Mouse (Mus musculus) layer of hippocampus, postnatal 14 days (tissue): ENCODE results near the gene Cfap157. TPM values are rescaled to one million over a fixed set of nuclear protein-coding genes. Genes with fewer than 3 reads are reported as not detected.

Experiments used
- total RNA-seq, 2 experiments: library from RNA; stranded (reverse); gene quantifications; 2 replicates each; pipeline ENCODE4 v1.2.3; 2021

Gene Cfap157
- total RNA-seq, 2 experiments from 2014 or later = 0.21 to 1.2 TPM

Other genes starting within 250 kb of the Cfap157 start
- gene Fam102a, start 249.1 kb downstream of the Cfap157 start, total RNA-seq = 10 to 100 TPM; 50.2 to 52.9 TPM
- gene Dpm2, start 213.6 kb downstream of the Cfap157 start, total RNA-seq = 10 to 100 TPM; 78.8 to 90.1 TPM
- 1 to 10 TPM; 4.4 to 7.2 TPM for gene Pip5kl1, start 209.6 kb downstream of the Cfap157 start, total RNA-seq
- gene 9430097D07Rik, start 208.7 kb downstream of the Cfap157 start, total RNA-seq = under 1 TPM; 0.44 to 0.93 TPM
- 10 to 100 TPM; 41.7 to 42.1 TPM for gene St6galnac4, start 197.3 kb downstream of the Cfap157 start, total RNA-seq
- 100 to 1,000 TPM in 1 of 2 experiments, 10 to 100 TPM in 1; 99.0 to 106 TPM for gene St6galnac6, start 184.7 kb downstream of the Cfap157 start, total RNA-seq
- 100 to 1,000 TPM; 124 to 125 TPM for gene Ak1, start 162.7 kb downstream of the Cfap157 start, total RNA-seq
- 10 to 100 TPM; 27.0 to 28.8 TPM for gene Eng, start 137.8 kb downstream of the Cfap157 start, total RNA-seq
- 10 to 100 TPM; 11.6 to 13.0 TPM for gene Fpgs, start 80.3 kb downstream of the Cfap157 start, total RNA-seq
- 10 to 100 TPM; 88.8 to 91.1 TPM for gene Cdk9, start 71.4 kb downstream of the Cfap157 start, total RNA-seq
- gene Sh2d3c, start 63.4 kb downstream of the Cfap157 start, total RNA-seq = 10 to 100 TPM; 31.4 to 33.2 TPM
- gene 6330409D20Rik, start 43.4 kb downstream of the Cfap157 start, total RNA-seq = 1 to 10 TPM; 2.8 to 2.9 TPM
- gene Tor2a, start 27.2 kb downstream of the Cfap157 start, total RNA-seq = 10 to 100 TPM; 29.7 to 31.2 TPM
- gene Ttc16, start 8.8 kb downstream of the Cfap157 start, total RNA-seq = 1 to 10 TPM in 1 of 2 experiments, under 1 TPM in 1; 0.33 to 1.6 TPM
- gene Ptrh1, start 8.6 kb downstream of the Cfap157 start, total RNA-seq = 1 to 10 TPM; 7.1 to 8.6 TPM
- gene Stxbp1, start 62.8 kb upstream of the Cfap157 start, total RNA-seq = 100 to 1,000 TPM; 601 to 619 TPM
- 10 to 100 TPM; 15.2 to 18.7 TPM for gene Fam129b, start 91.7 kb upstream of the Cfap157 start, total RNA-seq
- 100 to 1,000 TPM; 120 to 122 TPM for gene Rpl12, start 177.1 kb upstream of the Cfap157 start, total RNA-seq
- gene Lrsam1, start 177.2 kb upstream of the Cfap157 start, total RNA-seq = 10 to 100 TPM; 33.9 to 38.2 TPM
- 10 to 100 TPM; 24.0 to 25.4 TPM for gene Slc2a8, start 197.7 kb upstream of the Cfap157 start, total RNA-seq